Mouse (Mus musculus) gastrocnemius, postnatal 36 days (tissue): Measurements from ENCODE around the gene Gsta4. TPM values are rescaled to one million over a fixed set of nuclear protein-coding genes. Genes with fewer than 3 reads are reported as not detected.

Experiments
- DNase-seq, 2 experiments: peaks; one replicate each; pipeline ENCODE4 v3.0.0; 2022
- intact Hi-C: fragments of 180-260 bp; cut with DNase I; formaldehyde crosslinking; loops from one replicate; pipeline ENCODE4 v1.15.1; 2025
- total RNA-seq, 2 experiments: library from RNA; stranded (reverse); gene quantifications; 2 replicates each; pipeline ENCODE4 v1.2.3; 2021

The Gsta4 gene
- total RNA-seq, 2 experiments from 2014 or later, result 10.8 to 14.3 TPM

DNA sequence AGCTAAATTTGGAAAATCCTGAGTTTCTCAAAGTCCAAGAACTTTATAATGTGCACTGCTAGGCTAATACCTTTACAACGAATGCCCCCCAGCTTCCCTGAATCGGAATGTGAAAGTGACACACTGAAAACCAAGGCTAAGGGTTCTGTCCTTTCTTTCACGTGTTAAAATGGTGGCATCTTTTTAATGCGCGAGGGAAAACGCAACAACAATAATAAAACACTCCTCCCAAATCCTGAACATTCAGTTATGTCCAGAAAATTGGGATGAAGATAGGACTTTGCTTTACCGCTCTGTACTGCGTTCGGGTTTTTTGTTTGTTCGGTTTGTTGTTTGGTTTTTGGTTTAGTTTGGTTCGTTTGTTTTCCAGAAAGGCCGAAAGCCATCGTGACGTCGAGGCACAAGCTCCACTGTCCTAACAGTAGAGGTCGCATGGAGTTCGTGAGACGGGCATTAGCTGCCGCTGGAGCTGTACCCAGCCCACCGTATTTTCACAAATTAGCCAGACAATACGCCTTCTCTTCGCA is 6.3 kb upstream of the Gsta4 start:
- DNase-seq, result peak; percentile 33 to 38
- intact Hi-C loops, result no loop called here

DNA sequence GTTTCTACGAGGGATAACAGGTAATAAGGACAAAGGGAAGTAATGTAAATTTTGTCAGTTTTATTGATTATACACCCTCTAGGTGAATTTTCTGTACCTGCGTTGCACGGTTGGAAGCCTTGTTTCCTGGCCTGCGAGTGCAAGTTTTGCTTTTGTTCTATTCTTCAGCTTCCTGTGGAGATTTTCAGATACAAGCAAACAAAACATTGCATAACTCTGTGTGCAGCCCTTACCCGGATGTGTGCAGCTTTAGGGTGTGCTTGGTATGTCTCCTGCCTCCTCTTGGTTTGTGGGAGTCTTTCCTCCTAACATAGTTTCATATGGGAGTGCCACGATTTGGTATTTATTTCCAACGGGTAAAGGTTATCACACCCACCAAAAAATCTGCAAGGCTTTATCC is 5.7 kb upstream of the Gsta4 start:
- no peak for DNase-seq
- intact Hi-C loops, result no loop called here

DNA sequence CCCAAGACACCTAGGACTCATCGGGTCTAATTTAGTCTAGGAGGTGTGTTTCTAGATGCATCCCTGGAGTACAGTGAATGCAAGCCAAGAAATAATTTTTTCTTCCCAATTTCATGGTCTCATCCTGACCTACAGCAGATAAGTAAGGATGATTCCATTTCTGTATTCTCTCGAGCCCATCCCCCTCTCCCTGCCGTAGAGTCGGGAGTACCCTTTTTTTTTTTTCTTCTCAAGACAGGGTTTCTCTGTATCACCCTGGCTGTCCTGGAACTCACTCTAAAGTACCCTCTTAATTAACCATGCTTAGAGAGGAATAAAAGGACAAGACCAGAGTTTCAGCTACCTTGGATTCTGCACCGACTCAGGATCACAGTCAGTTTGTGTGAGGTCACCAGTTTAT is 4.4 kb upstream of the Gsta4 start:
- intact Hi-C loops, result no loop called here
- no peak for DNase-seq

DNA sequence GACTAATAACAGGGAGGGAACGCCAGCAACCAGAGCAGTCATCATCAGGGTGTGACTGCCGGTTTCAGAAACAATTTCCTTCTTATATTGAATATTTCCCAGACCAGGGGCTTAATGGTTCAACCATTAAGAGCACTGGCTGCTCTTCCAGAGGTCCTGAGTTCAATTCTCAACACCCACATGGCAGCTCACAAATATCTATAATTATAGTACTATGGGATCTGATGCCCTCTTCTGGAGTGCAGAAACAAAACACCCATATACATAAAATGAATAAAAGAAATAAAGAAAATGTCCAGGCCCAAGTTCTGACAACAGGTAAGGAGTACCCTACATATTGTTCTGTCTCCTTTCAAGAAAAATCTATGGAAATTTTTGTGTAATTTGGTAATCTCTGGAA is 3.5 kb upstream of the Gsta4 start:
- no peak for DNase-seq
- intact Hi-C loops, result no loop called here

DNA sequence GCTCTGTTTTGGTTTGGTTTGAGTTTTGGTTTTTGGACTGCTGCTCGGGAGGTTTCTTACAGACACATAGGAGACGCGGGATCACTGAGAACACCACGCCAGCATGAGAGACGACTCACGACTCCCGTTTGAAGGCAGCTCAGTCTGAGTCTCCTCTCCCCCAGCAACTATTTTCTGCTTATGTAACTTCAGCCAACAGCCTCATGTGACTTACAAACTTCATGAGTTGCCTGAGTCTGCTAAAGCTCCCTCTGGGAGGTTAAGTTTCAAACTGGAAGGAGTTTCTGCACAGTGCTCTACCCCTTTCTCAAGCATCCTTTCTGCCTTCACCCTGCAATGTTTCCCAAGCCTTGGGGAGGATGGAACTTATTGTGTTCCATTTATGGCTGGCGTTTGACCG is 3.1 kb downstream of the Gsta4 start:
- intact Hi-C loops, result no loop called here
- DNase-seq, result no peak

DNA sequence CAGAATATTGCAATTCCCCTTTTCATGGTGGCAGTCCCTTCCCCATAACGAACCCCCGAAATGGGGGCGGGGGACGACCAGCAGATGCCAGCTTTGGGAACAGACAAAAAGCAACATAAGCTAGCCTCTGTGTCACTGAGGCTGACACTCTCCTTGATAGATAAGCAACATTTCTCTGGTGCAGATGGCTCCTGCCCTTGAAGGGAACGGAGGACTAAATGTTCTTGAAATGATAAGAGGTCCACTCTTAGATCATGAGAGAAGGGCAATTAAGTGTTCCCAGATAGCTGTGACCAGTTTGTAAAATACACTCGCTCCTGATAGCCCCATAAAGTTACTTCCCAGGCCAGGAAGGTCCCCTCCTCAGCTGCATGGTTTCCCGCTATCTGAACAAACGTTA is 6.3 kb downstream of the Gsta4 start:
- no peak for DNase-seq
- intact Hi-C loops, result no loop called here

DNA sequence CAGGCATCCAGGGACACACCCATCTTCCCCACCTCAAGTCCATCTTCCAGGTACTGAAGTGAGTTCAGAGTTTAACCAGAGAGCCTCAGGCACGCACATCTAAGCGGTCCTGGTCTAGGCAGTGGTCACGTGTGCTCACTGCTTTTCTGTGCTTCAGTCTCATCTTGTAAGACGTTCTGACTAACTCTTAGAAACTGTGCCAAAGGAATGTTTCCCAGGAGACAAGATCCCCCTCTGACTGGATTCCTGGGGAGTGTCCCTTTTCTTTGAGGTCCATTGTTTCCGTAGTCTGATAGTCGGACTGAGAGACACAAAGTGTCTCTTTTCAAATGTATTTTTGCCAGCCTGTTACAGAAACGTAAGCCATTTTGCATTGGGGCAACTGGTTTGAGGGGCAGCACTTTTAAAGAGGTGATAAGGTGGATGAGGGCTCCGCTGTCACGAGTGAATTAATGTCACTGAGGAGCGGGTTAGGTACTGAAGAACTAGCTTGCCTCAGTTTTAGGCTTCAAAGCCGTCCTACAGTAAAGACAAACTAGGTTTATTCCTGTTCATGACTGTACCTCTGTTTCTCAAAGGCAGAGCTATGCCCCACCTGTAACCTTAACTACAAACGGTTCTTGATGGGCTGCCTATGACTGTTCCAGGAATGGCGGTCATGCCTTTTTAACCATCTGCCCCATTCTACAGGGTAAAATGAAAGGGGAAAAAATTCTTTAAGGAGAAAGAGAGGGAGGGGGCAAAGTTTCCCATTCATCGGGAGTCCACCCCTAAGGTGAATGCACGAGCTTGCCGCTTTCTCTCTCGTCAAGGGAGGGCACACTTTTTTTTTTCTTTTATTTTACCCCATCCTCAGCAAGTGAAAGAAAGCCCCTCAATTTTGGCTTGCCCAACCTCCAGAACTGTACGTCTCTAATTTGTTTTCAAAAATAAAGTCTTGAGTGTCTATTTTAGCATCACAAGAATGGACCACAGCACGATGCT is 8.4 kb downstream of the Gsta4 start:
- intact Hi-C loops, result no loop called here
- DNase-seq, result no peak

DNA sequence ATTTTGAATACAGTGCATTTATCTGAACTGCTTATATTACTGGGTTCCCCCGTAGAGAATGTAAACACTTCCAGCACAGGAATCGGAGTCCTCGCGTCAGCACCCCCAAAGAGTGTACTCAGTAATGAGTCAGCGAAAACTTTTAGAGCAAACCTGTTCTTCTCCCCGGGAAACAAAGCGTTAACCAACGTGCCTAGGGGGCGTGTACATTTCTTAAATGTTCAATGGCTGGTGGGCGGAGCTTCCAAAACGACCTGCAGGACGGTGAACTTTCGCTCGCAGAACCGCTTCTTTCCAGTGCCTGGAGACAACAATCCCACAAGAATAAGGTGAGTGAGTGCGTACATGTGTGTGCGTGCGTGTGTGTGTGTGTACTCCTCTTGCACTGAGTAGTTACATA is 9.2 kb downstream of the Gsta4 start:
- intact Hi-C loops, result no loop called here
- DNase-seq, result no peak

DNA sequence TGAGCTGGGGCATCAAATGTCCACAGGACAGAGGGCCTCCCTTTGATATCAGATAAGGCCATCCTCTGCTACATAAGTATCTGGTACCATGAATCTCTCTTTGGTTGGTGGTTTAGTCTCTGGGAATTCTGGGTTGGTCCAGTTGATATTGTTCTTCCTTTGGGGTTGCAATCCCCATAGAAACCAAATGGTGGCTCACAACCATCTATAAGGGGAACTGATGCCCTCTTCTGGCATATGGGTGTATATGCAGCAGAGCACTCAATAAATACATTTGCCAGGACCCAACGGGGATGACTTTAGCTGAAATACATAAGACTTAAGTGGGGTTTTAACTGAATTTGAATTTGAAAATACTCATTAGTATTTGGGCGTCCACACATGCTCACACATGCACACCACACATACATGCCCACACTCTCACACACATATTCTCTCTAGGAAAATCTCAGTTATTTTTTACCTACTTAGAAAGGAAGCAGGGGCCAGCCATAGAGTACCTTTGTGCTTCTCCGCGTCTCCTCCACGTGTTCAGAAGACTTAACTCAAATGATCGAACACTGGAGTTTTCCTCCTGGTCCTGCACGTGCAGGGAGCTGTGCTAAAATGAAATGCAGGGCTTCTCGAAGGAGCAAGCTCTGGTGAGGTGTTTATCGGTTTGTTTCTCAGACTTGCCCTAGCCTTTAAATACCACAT is 11.5 kb downstream of the Gsta4 start:
- intact Hi-C loops, result no loop called here

DNA sequence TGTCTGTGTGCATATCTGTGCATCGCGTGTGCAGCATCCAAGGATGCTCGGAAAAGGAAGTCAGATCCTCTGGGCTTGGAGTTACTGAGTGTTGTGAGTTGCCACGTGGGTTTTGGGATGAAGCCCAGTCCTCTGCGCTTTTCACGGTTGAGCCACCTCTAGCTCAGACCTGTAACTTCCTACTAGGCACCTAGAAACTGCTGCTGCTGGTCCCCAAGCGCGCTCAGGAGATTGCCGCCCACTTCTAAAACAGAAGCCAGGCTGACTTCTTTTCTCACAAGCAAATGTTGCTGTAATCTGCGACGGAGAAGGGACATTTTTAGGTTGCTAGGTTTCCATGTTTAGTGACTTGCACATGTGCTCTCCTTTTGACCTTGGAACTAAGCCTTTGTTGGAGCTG is 12.5 kb downstream of the Gsta4 start:
- intact Hi-C loops, result no loop called here
- DNase-seq, result no peak

More for the DNA sequence above, 11.5 kb downstream of the Gsta4 start:
- DNase-seq, result peak in 1 of 2 experiments; percentile 17

DNA sequence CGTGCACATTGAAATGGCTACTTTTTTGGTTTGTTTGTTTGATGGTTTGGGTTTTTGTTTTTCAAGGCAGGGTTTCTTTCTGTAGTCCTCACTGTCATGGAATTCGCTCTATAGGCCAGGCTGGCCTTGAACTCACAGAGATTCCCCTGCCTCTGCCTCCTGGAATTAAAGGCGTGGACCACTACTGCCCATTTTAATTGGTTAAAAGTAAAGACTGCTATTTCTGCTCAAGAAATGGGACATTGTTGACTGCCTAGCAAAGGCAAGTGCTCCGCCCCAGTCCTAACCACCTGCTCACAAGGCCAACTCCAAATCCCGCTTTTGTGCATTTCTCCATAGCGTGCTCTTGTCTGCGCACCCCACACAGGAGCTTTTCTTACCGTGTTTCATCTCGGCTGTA is 15.2 kb downstream of the Gsta4 start:
- intact Hi-C loops, result no loop called here
- DNase-seq, result no peak

DNA sequence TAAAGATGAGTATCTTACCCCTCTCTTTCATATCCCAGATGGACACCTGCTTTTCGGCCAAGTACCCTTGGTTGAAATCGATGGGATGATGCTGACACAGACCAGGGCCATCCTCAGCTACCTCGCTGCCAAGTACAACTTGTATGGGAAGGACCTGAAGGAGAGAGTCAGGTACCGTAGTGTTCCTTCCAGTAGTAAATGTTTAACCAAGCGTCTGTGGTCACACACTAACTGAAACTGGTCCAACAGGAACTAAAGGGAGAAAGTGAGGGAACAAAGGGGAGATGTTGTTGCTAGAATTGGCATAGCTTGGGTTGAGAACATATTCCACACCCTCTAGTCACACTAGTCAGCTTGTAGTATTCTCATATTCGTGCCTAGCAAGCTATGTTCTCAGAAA is 21.6 kb downstream of the Gsta4 start:
- no peak for DNase-seq
- intact Hi-C loops, result no loop called here

DNA sequence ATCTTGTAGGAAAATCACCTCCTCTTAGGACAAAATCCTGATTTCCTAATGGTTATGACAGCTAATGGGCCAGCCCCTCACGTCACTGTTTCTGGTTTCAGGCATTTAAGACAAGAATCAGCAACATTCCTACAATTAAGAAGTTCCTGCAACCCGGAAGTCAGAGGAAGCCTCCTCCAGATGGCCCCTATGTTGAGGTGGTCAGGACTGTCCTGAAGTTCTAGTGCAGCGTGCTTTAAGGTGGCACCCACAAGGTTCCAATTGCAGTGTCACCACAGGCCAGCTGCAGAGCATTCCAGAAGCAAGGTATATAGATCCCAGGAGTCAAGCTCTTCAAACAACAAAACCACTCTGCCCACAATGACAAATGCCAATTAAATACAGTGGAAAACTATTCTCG is 26.4 kb downstream of the Gsta4 start:
- intact Hi-C loops, result no loop called here
- no peak for DNase-seq

DNA sequence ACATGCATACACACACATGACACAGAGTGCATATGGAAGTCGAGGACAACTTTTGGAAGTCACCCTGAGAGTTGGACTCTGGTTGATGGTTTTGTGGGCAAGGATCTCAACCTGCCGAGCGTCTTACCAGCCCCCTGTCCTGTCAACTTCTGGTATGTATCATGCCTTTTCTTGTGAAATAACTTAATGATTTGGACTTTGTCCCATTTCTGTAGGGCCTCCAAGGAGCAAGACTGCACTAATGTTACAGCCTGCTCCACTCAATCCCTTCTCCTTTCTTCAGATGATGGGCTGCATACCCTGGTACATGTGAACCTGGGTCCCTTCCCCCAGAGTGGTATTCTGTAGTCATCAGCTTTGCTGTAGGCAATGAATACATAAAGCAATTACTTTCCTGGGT is 27.5 kb downstream of the Gsta4 start:
- DNase-seq, result no peak
- intact Hi-C loops, result no loop called here

DNA sequence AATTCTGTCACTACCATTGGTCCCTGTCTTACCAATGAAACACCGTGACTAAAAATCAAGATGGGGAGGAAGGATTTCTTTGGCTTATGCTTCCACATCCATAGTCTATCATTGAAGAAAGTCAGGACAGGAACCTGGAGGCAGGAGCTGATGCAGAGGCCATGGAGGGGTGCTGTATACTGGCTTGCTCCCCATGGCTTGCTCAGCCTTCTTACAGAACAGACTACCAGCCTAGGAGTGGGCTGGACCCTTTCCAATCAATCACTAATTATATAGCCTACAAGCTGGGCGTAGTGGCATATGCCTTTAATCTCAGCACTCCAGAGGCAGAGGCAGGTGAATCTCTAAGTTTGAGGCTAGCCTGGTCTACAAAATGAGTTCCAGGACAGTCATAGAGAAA is 28.2 kb downstream of the Gsta4 start:
- no peak for DNase-seq
- intact Hi-C loops, result no loop called here

DNA sequence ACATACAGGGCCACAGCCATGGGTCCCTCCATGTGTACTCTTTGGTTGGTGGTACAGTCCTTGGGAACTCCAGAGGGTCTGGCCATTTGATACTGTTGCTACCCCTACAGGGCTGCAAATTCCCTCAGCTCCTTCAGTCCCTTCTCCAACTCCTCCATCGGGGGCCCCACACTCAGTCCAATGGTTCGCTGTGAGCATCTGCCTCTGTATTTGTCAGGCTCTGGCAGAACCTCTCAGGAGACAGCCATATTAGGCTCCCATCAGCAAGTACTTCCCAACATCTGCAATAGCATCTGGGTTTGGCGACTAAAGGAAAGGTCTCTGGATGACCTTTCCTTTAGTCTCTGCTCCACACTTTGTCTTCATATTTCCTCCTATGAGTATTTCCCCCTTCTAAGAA is 28.9 kb downstream of the Gsta4 start:
- intact Hi-C loops, result no loop called here
- no peak for DNase-seq

DNA sequence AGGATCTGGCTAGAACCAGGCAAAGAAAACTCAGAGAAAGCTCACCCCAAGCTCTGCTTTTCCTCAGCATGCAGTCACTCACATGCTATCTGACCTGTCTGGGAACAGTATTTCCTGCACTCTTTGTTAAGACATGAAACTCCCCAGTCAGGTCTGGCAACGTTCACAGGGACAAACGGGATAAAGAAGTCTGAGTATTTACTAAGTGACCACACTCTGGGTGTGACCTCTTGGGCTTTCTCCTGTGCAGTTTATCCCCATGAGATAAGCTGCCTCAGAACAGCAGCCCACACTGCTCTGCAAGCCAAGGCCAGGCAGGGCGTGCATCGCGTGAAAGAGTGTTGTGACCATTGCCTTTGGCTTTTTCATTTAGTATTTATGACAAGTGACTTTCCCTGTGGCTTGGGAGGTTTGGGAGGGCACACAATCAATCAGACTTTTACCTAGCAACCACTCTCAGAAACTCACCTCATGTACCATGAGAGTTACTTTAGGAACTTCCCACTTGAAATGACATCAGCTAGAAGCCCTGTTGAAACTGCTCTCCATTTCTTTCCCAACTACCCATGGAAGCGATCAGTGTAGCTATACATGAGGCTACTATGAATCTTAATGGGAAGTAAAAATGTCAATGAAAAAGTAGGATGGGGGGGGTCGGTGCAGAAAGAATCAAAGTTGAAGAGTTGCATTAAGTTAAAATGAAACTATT is 29.9 kb downstream of the Gsta4 start:
- intact Hi-C loops, result no loop called here
- no peak for DNase-seq

DNA sequence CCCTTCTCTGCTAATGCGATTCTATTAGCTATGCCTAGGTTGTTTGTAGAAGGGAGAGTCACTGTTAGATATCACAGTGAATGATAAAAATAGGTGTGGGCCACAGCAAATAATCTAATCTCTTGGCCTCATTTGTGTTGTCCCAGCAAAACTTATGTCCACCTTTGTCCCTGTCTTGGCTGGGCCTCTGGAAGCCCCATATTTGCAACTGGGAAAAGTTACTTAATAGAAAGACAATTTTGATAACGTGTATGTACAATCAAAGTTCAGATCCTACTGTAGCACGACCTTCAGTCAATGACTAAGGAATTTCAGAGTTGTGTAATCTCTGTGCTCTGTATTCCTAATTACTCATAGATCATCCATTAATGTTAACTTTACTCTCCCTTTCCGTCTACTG is 34.5 kb downstream of the Gsta4 start:
- DNase-seq, result no peak
- intact Hi-C loops, result no loop called here

DNA sequence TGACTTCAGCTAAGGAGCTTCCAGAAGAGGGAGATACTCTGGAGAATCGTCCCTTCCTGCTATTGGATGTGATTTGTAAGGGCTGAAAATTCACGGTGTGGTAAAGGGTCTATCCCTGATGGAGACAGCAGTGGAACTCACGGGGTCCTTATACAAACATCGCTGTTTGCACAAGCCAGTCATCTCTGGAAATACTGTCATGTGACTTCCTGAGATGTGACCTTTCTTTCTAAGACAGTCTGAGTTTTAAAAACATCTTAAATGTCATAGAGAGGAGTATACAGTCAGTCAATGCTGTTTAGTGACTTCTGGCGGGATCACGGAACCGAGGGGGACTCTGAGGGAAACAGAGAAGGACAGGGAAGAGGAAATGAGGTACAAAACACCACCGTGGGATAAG is 40.0 kb downstream of the Gsta4 start:
- DNase-seq, result no peak
- intact Hi-C loops, result no loop called here

DNA sequence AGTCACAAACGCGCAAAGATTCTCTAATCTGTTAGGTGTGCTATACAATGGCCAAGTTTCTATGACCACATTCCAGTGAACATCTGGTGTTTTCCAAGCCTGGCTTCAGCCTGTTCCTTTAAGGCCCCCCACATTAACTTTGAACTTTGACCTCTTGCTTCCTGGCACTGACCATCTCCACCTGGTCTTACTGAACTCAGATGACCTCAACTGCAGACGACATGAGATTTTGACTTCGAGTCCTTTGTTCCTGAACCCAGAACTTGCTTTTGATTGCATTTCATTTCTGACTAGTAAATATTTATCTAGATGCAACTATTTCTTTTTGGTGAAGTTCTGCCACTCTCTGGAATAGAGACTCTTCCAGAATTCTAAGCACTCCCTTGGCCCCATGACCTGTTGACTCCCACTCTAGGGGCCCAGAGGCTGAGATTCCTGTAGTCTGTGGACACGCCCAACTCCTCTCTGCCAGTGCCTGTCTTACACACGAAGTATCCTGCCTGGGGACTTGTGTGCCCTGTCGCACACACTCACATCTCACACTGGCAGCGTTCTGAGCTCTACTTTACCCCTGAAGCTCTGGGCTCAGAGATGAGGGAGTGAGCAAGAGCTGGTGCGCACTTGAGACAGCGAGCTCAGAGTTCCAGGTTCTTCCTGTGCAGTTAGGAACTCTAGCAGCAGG is 40.8 kb downstream of the Gsta4 start:
- intact Hi-C loops, result no loop called here
- no peak for DNase-seq

DNA sequence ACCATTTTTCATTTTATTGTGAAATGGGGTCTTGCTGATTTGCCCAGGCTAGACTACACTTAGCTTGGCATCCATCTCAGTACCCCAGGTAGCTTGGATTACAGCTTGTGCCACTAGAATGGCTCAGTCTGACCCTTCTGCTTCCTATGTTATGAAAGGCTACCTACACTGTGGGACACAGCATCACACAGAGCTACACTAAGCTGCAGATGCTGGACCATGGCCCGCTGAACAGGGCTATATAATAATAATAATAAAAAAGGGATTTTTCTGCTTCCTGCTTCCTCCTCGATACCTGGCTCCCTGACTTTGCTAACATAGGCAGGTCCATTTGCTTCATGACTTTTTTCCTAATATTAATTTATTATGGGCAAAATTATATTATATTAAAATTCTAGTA is 41.8 kb downstream of the Gsta4 start:
- intact Hi-C loops, result no loop called here
- no peak for DNase-seq
